Mouse (Mus musculus) urinary bladder, postnatal 4 days (tissue): Measurements from ENCODE around the gene AI467606.
A peak's percentile ranks its signal among the peaks of the same experiment; 100 is the strongest.
"Not testable (repeated sequence)": the region's sequence is repeated elsewhere in the genome, so short reads cannot be mapped to it uniquely, and the experiment has no call there.

Source experiments
- DNase-seq, 2 experiments: peaks; one replicate each; pipeline ENCODE4 v3.0.0; 2021 to 2022; ENCODE audit warnings: low spot score in 2 of 2

AI467606 gene

DNA sequence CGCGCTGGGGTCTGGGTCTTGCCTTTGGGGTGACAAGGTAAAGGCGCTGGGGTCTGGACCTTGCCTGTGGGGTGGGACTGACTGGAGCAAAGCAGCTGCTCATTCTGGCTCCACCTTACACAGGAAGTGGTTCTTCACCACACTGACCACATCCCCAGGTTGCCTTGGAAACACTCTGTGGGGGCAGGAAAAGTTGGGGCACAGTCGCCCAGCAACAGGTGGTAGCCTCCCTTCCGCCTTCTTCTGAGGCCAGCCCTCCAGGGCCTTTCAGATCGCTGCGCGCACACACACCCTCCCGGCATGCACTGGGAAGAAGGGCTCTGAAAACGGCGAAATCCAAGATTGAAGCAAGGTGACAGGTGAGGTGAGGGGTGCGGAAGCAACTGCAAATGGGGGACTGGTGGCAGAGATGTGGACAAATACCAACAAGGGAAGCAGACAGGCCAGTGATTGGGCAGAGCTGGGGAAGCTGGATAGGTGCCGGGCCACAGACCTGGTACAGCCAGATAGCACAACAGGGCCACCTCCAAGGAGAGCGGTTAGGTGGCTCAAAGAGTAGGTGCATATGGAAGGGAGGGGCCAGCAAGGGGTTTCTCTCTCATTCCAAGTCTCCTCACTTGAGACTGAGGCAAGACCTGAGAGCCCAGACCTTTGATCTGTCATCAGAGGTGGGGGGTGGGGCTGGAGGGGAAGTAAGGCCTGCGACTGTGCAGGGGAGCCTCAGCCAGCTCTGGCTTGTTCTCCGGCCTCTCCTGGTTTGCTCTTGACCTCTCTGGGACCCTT is at the start of gene AI467606:
Gene AI467606, plus strand, starts transcription at position 246 of the 783 bp plus-strand sequence.
- peak in 1 of 2 experiments; percentile 43 for DNase-seq

DNA sequence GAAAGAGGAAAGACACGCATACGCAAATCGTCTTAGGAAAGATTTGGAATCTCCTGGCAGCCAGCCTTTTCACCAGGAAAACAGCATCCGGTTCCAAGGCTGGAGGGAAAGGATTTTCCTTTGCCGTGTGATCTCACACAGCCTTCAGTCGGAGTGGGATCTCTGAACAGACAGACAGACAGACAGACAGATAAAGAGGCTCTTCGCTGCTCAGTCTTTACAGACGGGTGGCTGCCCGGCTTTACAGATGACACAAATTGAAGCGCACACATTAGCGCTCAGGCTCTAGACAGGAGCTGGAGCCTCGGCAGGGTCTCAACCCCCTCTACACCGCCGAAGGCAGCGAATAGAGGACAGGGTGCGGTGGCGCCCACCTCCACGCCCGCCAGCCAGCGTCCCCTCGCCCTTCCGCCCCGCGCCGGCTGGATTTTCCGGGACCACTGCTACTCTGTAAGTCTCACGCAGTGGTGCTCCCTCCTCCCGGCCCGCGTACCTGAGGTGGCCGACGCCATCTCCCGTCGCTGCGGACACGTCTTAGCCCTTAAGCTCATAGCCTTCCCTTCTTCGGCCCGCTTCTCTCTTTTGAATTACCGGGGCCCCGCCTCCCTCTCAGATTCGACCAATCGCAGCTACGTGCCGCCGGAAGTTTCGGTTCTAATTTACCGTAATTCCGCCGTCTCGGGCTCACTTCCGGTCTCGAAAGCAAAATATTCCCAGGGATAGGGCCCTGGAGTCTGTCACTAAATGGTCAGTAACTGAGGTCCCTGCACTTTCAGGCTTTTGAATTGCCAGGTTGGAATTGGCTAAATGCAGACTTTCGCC is 49.1 kb upstream of the AI467606 start, which contains the start of gene Kif22:
Gene Kif22, minus strand, starts transcription at position 621 of the 822 bp plus-strand sequence.
- peak; percentile 84 to 90 for DNase-seq

DNA sequence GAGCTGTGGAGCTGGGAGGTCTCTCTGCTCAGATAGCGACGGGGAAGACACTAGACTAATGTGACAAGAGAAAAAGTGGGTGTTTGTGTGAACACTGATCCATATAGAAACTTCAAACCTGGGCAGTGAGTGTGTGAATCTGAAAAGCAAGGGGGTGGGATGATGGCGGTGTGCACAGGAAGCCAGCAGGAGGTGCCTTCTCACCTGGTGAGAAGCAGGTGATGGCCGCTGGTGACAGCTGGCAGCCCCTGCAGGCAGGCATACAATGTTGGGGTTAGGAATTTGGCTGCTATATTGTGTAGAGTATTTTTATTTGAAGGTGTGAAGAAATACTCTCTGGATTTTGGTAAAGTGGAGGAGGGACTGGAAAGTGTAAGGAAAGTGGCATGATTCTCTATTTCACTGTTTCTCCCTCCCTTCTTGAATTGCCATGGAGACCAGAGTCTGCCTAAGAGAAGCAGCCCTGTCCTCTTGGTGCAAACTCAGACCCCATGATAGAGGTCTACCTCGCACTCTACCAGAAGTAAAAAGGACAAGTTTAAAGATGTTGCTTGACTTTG is 36.1 kb upstream of the AI467606 start:
- no peak for DNase-seq

DNA sequence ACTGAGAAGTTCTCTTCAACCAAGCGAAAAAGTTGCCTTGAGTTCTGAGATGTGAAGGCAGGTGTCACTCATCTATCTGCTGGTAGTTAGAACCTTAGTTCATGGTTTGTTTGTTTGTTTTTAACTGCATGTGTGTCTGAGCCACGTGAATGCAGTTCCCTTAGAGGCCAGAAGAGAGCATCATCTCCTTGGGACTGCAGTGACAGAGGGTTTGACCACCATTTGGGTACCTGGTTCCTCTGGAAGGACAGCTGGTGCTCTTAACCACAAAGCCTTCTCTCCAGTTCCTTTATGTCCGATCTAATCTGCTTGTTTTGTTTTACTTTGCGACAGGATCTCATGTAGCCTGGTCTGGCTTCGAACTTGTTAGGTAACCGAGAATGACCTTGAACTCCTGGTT is 25.6 kb upstream of the AI467606 start:
- no peak for DNase-seq

DNA sequence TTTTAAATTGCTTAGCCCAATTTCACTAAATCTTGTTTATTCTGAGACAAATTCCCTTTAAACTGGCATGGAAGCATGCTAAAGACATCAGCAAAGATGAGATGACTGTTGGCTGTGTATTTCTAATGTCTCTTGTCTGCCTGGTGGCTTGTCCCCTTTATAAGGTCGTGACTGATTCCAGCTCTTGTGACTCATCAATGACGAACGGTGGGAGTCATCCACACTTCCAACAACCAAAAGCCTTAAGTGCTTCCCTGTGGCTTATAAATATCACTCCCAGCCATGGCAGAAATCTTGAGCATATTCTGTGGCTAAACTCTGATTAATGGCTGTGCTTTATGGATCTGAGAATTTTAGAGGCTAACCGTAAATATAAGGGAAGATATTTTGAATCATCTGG is 24.8 kb upstream of the AI467606 start:
- no peak for DNase-seq

DNA sequence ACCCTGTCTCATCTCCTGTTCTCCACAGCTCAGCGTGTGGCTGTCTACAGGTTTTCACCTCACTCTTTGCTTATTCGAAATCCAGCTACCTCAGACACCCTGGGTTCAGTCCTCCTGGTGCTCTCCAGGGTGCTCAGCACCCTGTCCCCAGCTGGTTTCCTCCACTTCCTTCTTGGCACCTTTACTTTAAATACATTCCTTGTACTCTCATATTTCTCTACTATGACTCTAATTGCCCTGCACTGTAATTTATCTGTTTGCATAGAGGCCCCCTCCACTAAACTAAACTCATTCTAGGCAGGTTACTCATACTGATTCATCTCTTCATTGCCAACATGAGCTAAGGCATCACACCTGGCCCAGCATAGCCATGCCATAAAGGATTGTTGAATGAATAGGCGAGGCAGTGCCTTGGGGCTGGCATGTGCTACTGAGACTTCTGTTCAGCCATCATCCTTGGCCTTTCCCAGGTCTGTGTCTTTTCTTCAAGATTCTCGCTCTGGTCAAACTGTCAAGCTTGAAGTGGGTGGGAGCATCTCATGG is 20.2 kb upstream of the AI467606 start:
- no peak for DNase-seq

DNA sequence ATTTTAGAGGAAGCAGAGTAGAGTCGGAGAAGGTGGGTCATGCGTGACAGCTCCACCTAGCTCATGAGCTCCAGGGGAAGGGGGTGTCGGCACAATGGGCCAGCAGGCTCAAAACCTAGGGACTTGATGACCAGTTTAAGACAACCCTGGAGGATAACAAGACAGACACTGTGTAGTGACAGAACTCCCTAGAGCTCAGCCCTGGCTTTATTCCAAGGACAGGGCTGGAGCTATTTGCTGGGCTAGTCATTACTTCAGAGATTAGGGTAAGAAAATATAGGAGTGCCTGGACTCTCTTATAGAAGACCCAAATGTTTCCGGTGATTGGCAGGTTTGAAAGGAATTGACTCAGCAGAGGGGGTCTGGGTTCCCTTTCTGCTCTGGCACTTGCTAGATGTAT is 17.9 kb upstream of the AI467606 start:
- DNase-seq: no peak

DNA sequence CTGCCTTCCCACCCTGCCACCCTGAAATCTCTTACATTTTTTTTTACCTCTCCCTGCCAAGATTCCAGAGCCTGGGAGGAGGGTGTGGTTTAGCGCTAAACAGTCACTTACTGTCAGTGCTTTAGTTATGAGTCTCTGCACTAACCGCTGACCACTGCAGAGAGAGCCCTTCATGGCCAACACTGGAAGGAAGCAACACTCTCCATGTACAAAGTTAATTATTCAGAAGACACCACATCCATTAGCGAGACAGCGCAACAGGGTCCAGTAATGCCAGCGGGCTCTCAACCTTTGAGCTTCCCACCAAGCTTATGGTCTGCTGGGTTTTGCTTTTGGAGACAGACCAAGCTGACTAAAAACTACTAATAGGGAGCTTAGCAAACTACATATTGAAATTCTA is 15.0 kb upstream of the AI467606 start:
- no peak for DNase-seq

DNA sequence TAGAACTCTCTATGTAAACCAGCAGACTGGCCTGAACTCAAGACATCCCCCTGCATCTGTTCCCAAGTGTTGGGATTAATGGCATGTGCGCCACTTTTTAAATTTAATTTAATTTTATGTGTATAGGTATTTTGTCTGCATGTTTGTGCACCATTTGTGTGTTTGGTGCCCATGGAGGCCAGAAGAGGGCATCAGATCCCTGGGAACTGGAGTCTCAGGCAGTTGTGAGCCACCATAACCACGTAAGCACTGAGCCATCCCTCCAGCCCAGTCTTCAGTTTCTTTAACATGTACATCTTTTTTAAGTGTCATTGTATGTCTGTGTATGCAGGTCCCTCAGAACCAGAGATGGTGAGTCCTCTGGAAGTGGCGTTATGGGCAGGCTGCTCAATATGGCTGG is 13.5 kb upstream of the AI467606 start:
- DNase-seq: no peak

DNA sequence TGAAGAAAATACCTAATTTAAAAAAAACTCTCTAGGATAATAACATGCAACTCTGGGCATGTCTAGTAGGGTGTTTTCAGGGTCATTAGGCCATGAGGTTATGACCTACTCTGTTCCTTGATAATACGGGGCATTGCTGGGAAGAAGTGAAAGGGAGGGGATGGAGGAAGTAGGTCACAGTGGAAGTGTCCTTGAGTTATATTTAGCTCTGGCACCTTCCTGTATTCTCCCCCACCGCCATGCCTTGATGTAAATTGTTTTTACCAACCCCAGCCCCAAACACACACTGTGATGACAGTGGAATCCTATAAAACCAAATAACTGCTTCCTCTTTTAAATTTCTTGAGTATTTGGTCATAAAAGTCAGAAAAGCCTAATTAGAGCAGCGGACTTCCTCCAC is 11.1 kb upstream of the AI467606 start:
- DNase-seq: no peak

DNA sequence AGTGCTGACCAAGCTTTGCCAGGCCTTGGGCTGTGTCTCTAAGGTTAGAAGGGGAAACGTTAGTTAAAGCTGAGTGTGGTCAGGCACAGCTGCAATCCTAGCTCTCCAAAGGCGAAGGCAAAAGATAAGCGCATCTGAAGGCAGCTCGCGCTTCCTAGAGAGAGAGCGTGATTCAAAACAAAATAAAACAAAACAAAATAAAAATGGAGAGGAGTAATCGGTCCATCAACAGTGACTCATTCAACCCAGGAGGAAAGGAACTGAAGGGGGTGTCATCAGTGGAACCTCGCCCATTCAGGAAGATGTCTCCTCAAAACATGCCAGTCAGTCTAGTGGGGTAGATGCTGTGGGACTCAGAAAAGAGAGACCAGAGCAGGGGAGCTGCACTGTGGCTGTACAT is 8.9 kb upstream of the AI467606 start:
- no peak for DNase-seq

DNA sequence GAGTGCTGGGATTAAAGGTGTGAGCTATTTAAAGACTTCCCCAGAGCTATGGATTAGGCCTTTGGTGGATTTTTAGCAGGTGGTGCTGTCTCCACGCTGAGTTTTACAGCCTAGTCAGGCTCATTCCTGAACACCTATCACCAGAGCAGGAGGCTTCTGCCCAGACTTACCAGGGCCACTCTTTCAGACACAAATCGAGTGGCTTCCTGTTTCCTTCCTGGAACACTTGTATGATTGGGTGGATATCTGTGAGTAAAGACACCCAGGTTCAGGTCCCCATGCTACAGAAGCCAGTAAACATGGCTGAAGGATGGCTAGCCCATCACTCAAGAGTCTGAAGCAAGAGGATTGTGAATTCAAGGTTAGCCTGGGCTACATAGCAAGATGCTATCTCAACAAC is 8.2 kb upstream of the AI467606 start:
- no peak for DNase-seq

DNA sequence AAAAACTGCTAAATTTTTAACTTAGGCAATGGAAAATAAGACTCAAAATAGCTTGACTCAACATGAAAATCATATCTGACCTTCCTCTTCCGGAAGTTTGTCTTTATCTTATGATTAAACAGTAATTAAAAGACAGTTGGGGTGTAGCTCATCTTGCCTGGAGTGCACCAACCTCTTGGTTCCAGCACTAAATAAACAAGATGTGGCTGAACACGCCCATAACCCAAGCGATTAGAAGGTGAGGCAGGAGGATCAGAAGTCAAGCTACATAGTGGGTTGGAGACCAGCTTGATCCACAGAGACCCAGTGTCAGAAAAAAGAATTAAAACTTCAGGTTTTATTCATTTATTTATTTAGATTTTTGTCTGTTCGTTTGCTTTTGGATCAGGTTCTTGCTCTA is 7.5 kb upstream of the AI467606 start:
- DNase-seq: no peak

DNA sequence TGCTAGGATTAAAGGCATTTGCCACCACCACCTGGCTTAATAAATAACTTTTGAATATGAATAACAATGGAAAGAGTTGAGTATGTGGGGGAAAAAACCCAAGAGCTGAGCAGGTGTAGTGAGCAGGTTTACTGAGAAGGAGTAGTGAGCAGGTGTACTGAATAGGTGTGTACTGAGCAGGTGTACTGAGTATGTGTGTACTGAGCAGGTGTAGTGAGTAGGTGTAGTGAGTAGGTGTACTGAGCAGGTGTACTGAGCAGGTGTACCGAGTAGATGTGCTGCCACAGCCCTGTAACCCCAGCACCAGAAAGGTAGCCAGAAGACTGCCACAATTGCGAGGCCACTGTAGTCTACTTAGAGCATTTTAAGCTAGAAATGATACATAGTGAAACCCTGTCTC is 6.4 kb upstream of the AI467606 start:
- no peak for DNase-seq

DNA sequence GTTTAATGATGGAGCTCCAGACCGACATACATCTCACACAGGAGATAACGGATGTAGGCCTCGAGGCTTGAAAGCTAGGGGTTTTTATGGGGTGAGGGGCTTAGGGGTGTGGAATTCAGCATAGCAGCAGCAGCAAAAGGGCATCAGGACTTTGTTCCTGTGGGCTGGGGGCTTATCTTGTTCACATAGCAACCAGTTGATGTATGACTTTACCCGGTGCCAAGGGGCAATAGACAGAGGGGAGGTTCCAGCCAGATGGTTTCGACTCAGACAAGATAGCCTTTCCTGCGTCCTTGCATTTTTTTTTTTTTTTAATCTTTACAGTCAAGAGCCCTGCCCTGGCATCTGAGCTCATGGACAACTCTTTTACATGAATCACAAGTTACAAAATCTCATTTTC is 5.4 kb upstream of the AI467606 start:
- not testable (repeated sequence) for DNase-seq

DNA sequence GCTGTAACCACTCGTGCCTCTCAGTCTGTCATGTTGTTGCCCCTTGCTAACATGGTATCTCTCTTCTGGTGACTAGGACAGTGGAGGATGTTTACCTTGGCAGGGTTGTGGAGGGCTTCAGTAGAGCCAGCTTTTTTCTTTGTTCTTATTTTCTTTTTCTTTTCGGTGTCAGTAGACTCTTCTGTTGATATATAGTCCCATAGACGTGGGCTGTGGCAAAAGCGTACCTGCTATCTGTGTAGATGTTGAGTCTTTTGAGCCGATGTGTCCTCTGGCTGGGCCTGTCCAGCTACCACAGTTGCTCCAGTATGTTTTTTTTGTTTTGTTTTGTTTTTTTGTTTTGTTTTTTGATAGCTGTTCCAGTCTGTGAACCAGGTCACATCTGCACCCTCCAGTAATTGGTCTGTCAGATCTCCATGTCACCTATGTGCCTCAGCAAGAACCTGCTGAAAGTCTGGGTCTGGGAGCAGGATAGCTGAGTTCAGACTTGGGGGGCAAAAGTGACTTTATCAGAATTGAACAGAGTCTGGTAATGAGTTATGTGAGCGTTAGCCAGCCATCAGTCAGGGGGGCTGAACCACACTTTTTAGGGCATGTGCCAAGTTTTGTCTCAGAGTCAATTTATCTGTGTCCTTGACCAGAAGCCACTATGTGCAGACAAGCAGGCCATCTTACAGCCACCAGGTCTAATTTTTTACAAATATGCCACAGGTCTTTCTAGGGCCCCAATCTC is 3.7 kb upstream of the AI467606 start, which contains the start of gene Zg16:
Gene Zg16, minus strand, starts transcription at position 51 of the 733 bp plus-strand sequence.
- not testable (repeated sequence) for DNase-seq

DNA sequence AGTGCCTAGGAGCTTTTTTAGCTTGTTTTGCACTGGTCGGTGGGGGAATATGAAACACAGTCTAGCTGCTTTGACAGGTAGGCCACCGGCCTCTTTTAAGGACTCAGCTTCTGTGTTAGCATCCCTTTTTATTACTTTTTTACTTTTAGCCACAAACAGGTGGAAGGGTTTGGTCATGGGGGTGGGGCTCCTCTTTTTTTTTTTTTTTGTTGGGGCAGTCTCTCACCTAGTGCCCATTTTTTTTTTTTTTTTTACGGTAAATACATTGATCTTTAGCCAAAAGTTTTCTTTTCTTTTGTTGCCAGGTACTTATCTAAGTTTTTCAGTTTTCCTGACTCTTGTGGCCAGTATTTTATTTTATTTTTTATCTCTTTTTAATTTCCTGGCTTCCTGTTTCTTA is 3.1 kb upstream of the AI467606 start:
- DNase-seq: no peak

DNA sequence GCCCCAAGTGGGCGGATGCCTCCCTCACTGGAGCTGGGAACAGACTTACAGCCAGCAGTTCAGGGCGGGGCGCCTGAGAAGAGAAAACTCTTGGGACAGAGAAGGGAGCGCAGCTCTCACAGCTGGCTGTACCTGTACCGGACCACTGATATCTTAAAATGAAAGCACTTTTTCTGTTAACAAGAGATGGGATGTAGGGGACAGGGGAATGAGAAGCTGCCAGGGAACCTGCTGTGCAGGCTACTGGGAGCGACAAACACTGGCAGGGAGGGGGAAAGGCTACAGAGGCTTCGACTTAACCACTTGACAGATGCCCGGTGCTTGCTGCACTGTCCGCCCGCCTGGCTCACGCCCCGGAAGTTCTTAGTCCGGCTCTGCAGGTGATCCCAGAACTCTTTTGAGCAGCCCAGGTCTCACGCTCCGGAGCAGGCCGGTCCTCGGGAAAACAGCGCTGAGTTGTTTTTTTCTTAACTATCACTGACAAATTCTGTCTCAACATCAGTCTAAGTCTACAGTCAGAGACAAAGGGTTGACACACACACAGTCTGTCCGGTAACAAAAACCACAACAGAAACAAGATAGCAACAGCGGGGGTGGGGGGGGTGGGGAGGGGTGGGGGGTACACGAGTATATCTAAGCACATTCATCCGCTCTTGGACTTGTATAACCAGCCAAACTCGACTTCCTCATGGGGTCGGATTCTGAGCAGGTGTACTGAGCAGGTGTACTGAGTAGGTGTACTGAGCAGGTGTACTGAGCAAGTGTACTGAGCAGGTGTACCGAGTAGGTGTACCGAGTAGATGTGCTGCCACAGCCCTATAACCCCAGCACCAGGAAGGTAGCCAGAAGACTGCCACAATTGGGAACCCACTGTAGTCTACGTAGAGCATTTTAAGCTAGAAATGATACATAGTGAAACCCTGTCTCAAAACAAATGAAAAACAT is 2.0 kb upstream of the AI467606 start:
- no peak for DNase-seq

DNA sequence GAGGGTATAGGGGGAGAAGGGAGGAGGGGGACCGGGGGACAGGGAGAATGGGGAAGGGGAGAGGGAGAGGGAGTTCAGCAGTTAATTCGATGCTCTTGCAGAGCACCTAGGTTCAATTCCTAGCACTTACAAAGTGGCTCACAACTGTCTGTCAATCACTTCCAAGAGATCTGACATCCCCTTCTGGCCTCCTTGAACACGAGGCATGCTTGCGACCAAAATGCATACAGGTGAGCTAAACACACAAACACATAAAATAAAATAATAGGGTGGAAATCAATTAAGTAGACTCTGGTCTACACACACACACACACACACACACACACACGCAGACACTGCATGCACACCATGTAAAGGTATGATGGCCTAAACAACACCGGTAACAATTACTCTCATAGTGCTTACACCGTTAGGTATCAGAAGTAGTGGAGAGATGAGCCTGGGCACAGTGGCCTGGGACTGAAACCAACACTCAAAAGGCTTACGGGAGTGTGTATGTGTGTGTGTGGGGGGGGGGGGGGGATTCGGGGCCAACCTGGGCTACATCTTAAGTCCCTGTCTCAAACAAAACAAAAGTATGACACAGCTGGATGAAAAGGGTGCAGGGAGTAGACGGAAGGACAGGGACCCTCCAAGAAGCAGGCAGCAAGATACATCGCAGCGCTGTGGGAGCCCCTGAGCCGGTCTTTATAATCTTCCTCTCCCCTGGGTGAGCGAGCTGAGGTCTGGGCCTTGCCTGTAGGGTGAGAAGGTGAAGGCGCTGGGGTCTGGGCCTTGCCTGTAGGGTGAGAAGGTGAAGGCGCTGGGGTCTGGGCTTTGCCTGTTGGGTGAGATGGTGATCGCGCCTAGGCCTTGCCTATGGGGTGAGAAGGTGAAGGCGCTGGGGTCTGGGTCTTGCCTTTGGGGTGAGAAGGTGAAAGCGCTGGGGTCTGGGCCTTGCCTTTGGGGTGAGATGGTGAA is 725 bp upstream of the AI467606 start:
- no peak for DNase-seq
